Mouse (Mus musculus) CH12.LX (cell line): ENCODE data around the gene Clip1. TPM values are rescaled to one million over a fixed set of nuclear protein-coding genes. Genes with fewer than 3 reads are reported as not detected.

ENCODE experiments used
- DNase-seq: peaks from one replicate; pipeline ENCODE4 v3.0.0-alpha.2; 2013; ENCODE audit errors: extremely low read depth
- H3K27ac ChIP-seq: 2 replicates; pipeline ENCODE4 v1.5.1; 2012; ENCODE audit warnings: low read depth, mild to moderate bottlenecking, control low read depth, moderate library complexity; ENCODE audit not compliant: insufficient read depth
- H3K27me3 ChIP-seq: replicated peaks from 2 replicates; pipeline ENCODE3; 2012; ENCODE audit warnings: inconsistent platforms
- H3K36me3 ChIP-seq, 2 experiments: replicated peaks in 1 of 2; 2 replicates each; pipeline versions ENCODE3 to v1.6.1; 2012; ENCODE audit warnings: inconsistent platforms in 1 of 2, low read length in 1 of 2, mild to moderate bottlenecking in 1 of 2, mixed read lengths in 1 of 2, moderate library complexity in 1 of 2; ENCODE audit not compliant: control insufficient read depth in 1 of 2, insufficient read depth in 1 of 2
- H3K4me1 ChIP-seq, 2 experiments: 2 replicates each; pipeline ENCODE4 v1.6.1; 2012; ENCODE audit warnings: inconsistent platforms in 1 of 2, moderate library complexity in 1 of 2; ENCODE audit not compliant: insufficient read depth in 2 of 2, control insufficient read depth in 1 of 2
- H3K4me2 ChIP-seq: 2 replicates; pipeline ENCODE4 v1.6.1; 2012; ENCODE audit warnings: low read depth, mild to moderate bottlenecking, control low read depth; ENCODE audit not compliant: poor library complexity, insufficient read depth, severe bottlenecking
- H3K4me3 ChIP-seq, 3 experiments: fragments of 150-350 bp in 1 of 3; sonication (generic) in 1 of 3; replicated peaks in 1 of 3; 2 replicates each; pipeline versions ENCODE3 to v1.5.1; 2011 to 2012; ENCODE audit warnings: low read depth in 2 of 3, low read length in 2 of 3, mild to moderate bottlenecking in 2 of 3, moderate library complexity in 2 of 3, control low read depth in 1 of 3, improper control_type of control experiment in 1 of 3, inconsistent platforms in 1 of 3, mixed read lengths in 1 of 3; ENCODE audit not compliant: poor library complexity in 1 of 3
- H3K79me2 ChIP-seq: replicated peaks from 2 replicates; pipeline ENCODE4 v1.6.1; 2012; ENCODE audit warnings: mild to moderate bottlenecking, moderate library complexity; ENCODE audit not compliant: control insufficient read depth, poor library complexity, insufficient read depth, severe bottlenecking; ENCODE audit errors: extremely low read depth
- H3K9ac ChIP-seq: 2 replicates; pipeline ENCODE4 v1.6.1; 2012; ENCODE audit warnings: low read depth, mild to moderate bottlenecking, control low read depth, moderate library complexity; ENCODE audit not compliant: insufficient read depth
- H3K9me3 ChIP-seq: replicated peaks from 2 replicates; pipeline ENCODE3; 2012; ENCODE audit warnings: low read length, inconsistent platforms, mixed read lengths
- CHD1 ChIP-seq: IDR thresholded peaks from 2 replicates; pipeline ENCODE4 v1.6.1; 2012; ENCODE audit warnings: low read depth, low read length, improper control_type of control experiment, inconsistent platforms
- CHD2 ChIP-seq: IDR thresholded peaks from 2 replicates; pipeline ENCODE4 v1.6.1; 2011; ENCODE audit warnings: low read length, improper control_type of control experiment
- CTCF ChIP-seq, 2 experiments: IDR thresholded peaks in 1 of 2; conservative IDR thresholded peaks in 1 of 2; 2 replicates each; pipeline ENCODE4 v1.5.1; 2011 to 2012; ENCODE audit warnings: low read depth in 2 of 2, low read length in 2 of 2, improper control_type of control experiment in 1 of 2, inconsistent platforms in 1 of 2, mild to moderate bottlenecking in 1 of 2, moderate library complexity in 1 of 2
- E2F4 ChIP-seq: IDR thresholded peaks from 2 replicates; pipeline ENCODE4 v1.6.1; 2011; ENCODE audit warnings: low read depth, low read length, improper control_type of control experiment; ENCODE audit not compliant: insufficient replicate concordance
- EP300 ChIP-seq: IDR thresholded peaks from 2 replicates; pipeline ENCODE4 v1.6.1; 2011; ENCODE audit warnings: low read length, improper control_type of control experiment
- GABPA ChIP-seq: IDR thresholded peaks from 2 replicates; pipeline ENCODE4 v1.6.1; 2012; ENCODE audit warnings: low read depth, low read length, improper control_type of control experiment, inconsistent platforms; ENCODE audit not compliant: insufficient replicate concordance
- IRF4 ChIP-seq: IDR thresholded peaks from 2 replicates; pipeline ENCODE4 v1.6.1; 2014; ENCODE audit warnings: low read depth, mild to moderate bottlenecking, inconsistent platforms, low read length, improper control_type of control experiment
- KAT2A ChIP-seq: IDR thresholded peaks from 2 replicates; pipeline ENCODE4 v1.6.1; 2012; ENCODE audit warnings: low read length, improper control_type of control experiment, inconsistent platforms; ENCODE audit not compliant: insufficient replicate concordance
- MAFK ChIP-seq: IDR thresholded peaks from 2 replicates; pipeline ENCODE4 v1.6.1; 2011; ENCODE audit warnings: low read length, improper control_type of control experiment; ENCODE audit not compliant: insufficient replicate concordance
- MAX ChIP-seq: IDR thresholded peaks from 2 replicates; pipeline ENCODE4 v1.6.1; 2011; ENCODE audit warnings: low read length, improper control_type of control experiment
- MAZ ChIP-seq: IDR thresholded peaks from 2 replicates; pipeline ENCODE4 v1.6.1; 2012; ENCODE audit warnings: low read depth, mild to moderate bottlenecking, inconsistent platforms, low read length, improper control_type of control experiment, moderate library complexity
- MEF2A ChIP-seq: IDR thresholded peaks from 2 replicates; pipeline ENCODE4 v1.6.1; 2014; ENCODE audit warnings: low read depth, mild to moderate bottlenecking, inconsistent platforms, low read length, improper control_type of control experiment, borderline replicate concordance
- MXI1 ChIP-seq: IDR thresholded peaks from 2 replicates; pipeline ENCODE4 v1.6.1; 2011; ENCODE audit warnings: mild to moderate bottlenecking, low read depth, low read length, improper control_type of control experiment
- MYC ChIP-seq: IDR thresholded peaks from 2 replicates; pipeline ENCODE4 v1.6.1; 2011; ENCODE audit warnings: low read depth, mild to moderate bottlenecking, improper control_type of control experiment, low read length
- NELFE ChIP-seq: IDR thresholded peaks from 2 replicates; pipeline ENCODE4 v1.6.1; 2011; ENCODE audit warnings: low read depth, low read length, improper control_type of control experiment
- PAX5 ChIP-seq: IDR thresholded peaks from 2 replicates; pipeline ENCODE4 v1.6.1; 2012; ENCODE audit warnings: low read length, inconsistent platforms, mixed read lengths
- POLR2A ChIP-seq: IDR thresholded peaks from 2 replicates; pipeline ENCODE4 v1.6.1; 2011; ENCODE audit warnings: low read depth, mild to moderate bottlenecking, improper control_type of control experiment, low read length
- POLR2AphosphoS2 ChIP-seq: IDR thresholded peaks from 2 replicates; pipeline ENCODE4 v1.6.1; 2011; ENCODE audit warnings: low read depth, low read length, improper control_type of control experiment
- RAD21 ChIP-seq: IDR thresholded peaks from 2 replicates; pipeline ENCODE4 v1.6.1; 2011; ENCODE audit warnings: low read depth, mild to moderate bottlenecking, low read length, improper control_type of control experiment, moderate library complexity
- TBP ChIP-seq: conservative IDR thresholded peaks from 2 replicates; pipeline ENCODE4 v1.6.1; 2011; ENCODE audit warnings: low read depth, low read length, improper control_type of control experiment
- TCF12 ChIP-seq: IDR thresholded peaks from 2 replicates; pipeline ENCODE4 v1.6.1; 2014; ENCODE audit warnings: low read depth, mild to moderate bottlenecking, inconsistent platforms, low read length, improper control_type of control experiment
- UBTF ChIP-seq: IDR thresholded peaks from 2 replicates; pipeline ENCODE4 v1.6.1; 2012; ENCODE audit warnings: low read depth, mild to moderate bottlenecking, inconsistent platforms, low read length, improper control_type of control experiment, moderate library complexity
- USF1 ChIP-seq: IDR thresholded peaks from 2 replicates; pipeline ENCODE4 v1.6.1; 2014; ENCODE audit warnings: low read depth, mild to moderate bottlenecking, inconsistent platforms, low read length, improper control_type of control experiment
- USF2 ChIP-seq: conservative IDR thresholded peaks from 2 replicates; pipeline ENCODE4 v1.6.1; 2011; ENCODE audit warnings: low read depth, low read length, improper control_type of control experiment
- ZKSCAN1 ChIP-seq: IDR thresholded peaks from 2 replicates; pipeline ENCODE4 v1.6.1; 2012; ENCODE audit warnings: low read depth, inconsistent platforms, low read length, improper control_type of control experiment, borderline replicate concordance
- ZMIZ1 ChIP-seq: IDR thresholded peaks from 2 replicates; pipeline ENCODE4 v1.6.1; 2012; ENCODE audit warnings: low read depth, mild to moderate bottlenecking, inconsistent platforms, low read length, improper control_type of control experiment
- ZNF384 ChIP-seq: IDR thresholded peaks from 2 replicates; pipeline ENCODE4 v1.6.1; 2012; ENCODE audit warnings: low read depth, low read length, improper control_type of control experiment, inconsistent platforms
- dilution Hi-C: fragments of 300-500 bp; cut with MboI; formaldehyde crosslinking; loops from 2 replicates; pipeline ENCODE4 v1.14.3; 2020; ENCODE audit warnings: low sequenced_read_pairs; ENCODE audit not compliant: extremely low pct_unique_long_range_greater_than_20kb, extremely low pct_ligation_motif_present
- in situ Hi-C: fragments of 300-500 bp; cut with MboI; formaldehyde crosslinking; loops from 3 replicates; pipeline ENCODE4 v1.14.3; 2019; ENCODE audit warnings: low sequenced_read_pairs, low pct_ligation_motif_present, low pct_unique_long_range_greater_than_20kb, mixed read lengths
- polyA plus RNA-seq: library from polyadenylated mRNA; unstranded; fragments of >175 nt; gene quantifications from 2 replicates; pipeline ENCODE4 v1.2.1, GENCODE M21; 2012; ENCODE audit warnings: low read depth; ENCODE audit not compliant: insufficient read length
- total RNA-seq, 2 experiments: library from RNA; depleted of rRNA; stranded (reverse); fragments of 300-350 nt in 1 of 2; fragments of >200 nt in 1 of 2; gene quantifications; 2 replicates each; pipeline ENCODE4 v1.2.3; 2012 to 2014

The Clip1 gene
- total and polyA plus RNA-seq, 3 experiments, result 24.9 to 42.9 (median 28.1) TPM

- TF ChIP-seq MAX, result peak; percentile 98
- peak; percentile 100 for TF ChIP-seq USF1
- no peak for TF ChIP-seq ZNF384
- 0 out of 2 replicates have a peak, but pooled peaks have one; percentile 39 for TF ChIP-seq POLR2AphosphoS2
- no peak for TF ChIP-seq TBP
- TF ChIP-seq KAT2A, result 0 out of 2 replicates have a peak, but pooled peaks have one; percentile 51
- peak; percentile 49; the same call in 1 of the 2 replicates for TF ChIP-seq MAZ
- peak; percentile 88 for TF ChIP-seq POLR2A
- peak; percentile 80 for TF ChIP-seq MYC
- peak; percentile 100 for TF ChIP-seq USF2
- TF ChIP-seq CHD2, result no peak
- no peak for TF ChIP-seq CTCF (conservative IDR thresholded peaks at IDR 0.05 in 1 of 2, IDR thresholded peaks at IDR 0.05 in 1 of 2; ENCODE audit: low read depth in 2 of 2, low read length in 2 of 2)
- no peak for TF ChIP-seq EP300
- TF ChIP-seq ZMIZ1, result peak; percentile 71; the same call in 1 of the 2 replicates
- TF ChIP-seq E2F4, result no peak
- TF ChIP-seq ZKSCAN1, result no peak
- no peak for TF ChIP-seq PAX5
- TF ChIP-seq MEF2A, result peak; percentile 55; the same call in 1 of the 2 replicates
These were observed 111.8 kb downstream of the Clip1 start, which contains the start of gene Vps33a (continued) for GRCm38 (mm10) chr5:123572357-123573186.

GRCm38 (mm10) chr5:123561128-123561527 lies 123.3 kb downstream of the Clip1 start:
- Histone ChIP-seq H3K27ac (no peak overlapping the region), H3K4me2 (no peak overlapping the region), H3K4me1 (no peaks in the 10 kb centered on the region), H3K36me3 (peaks cover 70 to 95% of the 10 kb centered on the region in 2 experiments), H3K4me3 (no peak overlapping the region), H3K9ac (no peak overlapping the region), H3K27me3 (no peaks in the 10 kb centered on the region), H3K9me3 (no peaks in the 10 kb centered on the region), H3K79me2 (no peaks in the 10 kb centered on the region)
- no peak for DNase-seq
- dilution Hi-C loops, result no loop called here
- TF ChIP-seq MAX, result no peak
- in situ Hi-C loops, result no loop called here

- Histone ChIP-seq H3K4me3 (no peak overlapping the region), H3K27ac (no peak overlapping the region), H3K27me3 (no peaks in the 10 kb centered on the region), H3K79me2 (no peaks in the 10 kb centered on the region), H3K9me3 (no peaks in the 10 kb centered on the region), H3K36me3 (peaks cover 65 to 90% of the 10 kb centered on the region in 2 experiments), H3K4me2 (no peak overlapping the region), H3K9ac (no peak overlapping the region), H3K4me1 (no peaks in the 10 kb centered on the region)
- TF ChIP-seq E2F4, result no peak
- TF ChIP-seq IRF4, result no peak
- TF ChIP-seq MXI1, result no peak
- TF ChIP-seq CHD1, result no peak
- no peak for TF ChIP-seq KAT2A
- no peak for TF ChIP-seq GABPA
- TF ChIP-seq NELFE, result no peak
- TF ChIP-seq UBTF, result no peak
- no peak for TF ChIP-seq TCF12
- no peak for TF ChIP-seq MAZ
- TF ChIP-seq MEF2A, result no peak
- TF ChIP-seq PAX5, result no peak
- no peak for TF ChIP-seq MAFK
- no peak for TF ChIP-seq ZKSCAN1
- TF ChIP-seq RAD21, result no peak
- DNase-seq, result no peak
- dilution Hi-C loops, result no loop called here
- in situ Hi-C loops, result no loop called here
These were observed 124.8 kb downstream of the Clip1 start for GRCm38 (mm10) chr5:123559588-123559987.
